Mouse (Mus musculus) heart, postnatal 0 days (tissue): ENCODE measurements around the gene Paqr6. TPM values are rescaled to one million over a fixed set of nuclear protein-coding genes. Genes with fewer than 3 reads are reported as not detected.

Source experiments
- ATAC-seq: fragments of 200-750 bp; cut with Nextera tagmentation; 2 replicates; pipeline ENCODE4 v1.8.0; 2017; ENCODE audit warnings: low read depth, moderate number of reproducible peaks, moderate library complexity; ENCODE audit not compliant: insufficient read depth
- DNase-seq: peaks from one replicate; pipeline ENCODE4 v3.0.0-alpha.2; 2016; ENCODE audit warnings: low spot score
- H3K27ac ChIP-seq: fragments of 300-500 bp; sonication (generic); 2 replicates; pipeline ENCODE4 v1.5.1; 2014; ENCODE audit warnings: low read depth, mild to moderate bottlenecking
- H3K27me3 ChIP-seq: fragments of 300-500 bp; sonication (generic); 2 replicates; pipeline ENCODE4 v1.6.1; 2014; ENCODE audit warnings: low read length, mixed read lengths; ENCODE audit not compliant: control insufficient read depth, insufficient read depth
- H3K36me3 ChIP-seq: fragments of 300-500 bp; sonication (generic); replicated peaks from 2 replicates; pipeline ENCODE4 v1.6.1; 2014; ENCODE audit warnings: low read length, mixed read lengths; ENCODE audit not compliant: control insufficient read depth, insufficient read depth
- H3K4me1 ChIP-seq: fragments of 300-500 bp; sonication (generic); 2 replicates; pipeline ENCODE4 v1.6.1; 2014; ENCODE audit warnings: antibody characterized with exemption; ENCODE audit not compliant: control insufficient read depth, insufficient read depth
- H3K4me2 ChIP-seq: fragments of 300-500 bp; sonication (generic); 2 replicates; pipeline ENCODE4 v1.6.1; 2014; ENCODE audit warnings: low read depth, mild to moderate bottlenecking, low read length, moderate library complexity
- H3K4me3 ChIP-seq: fragments of 300-500 bp; sonication (generic); 2 replicates; pipeline ENCODE4 v1.5.1; 2014; ENCODE audit warnings: low read depth, low read length
- H3K9ac ChIP-seq: fragments of 300-500 bp; sonication (generic); replicated peaks from 2 replicates; pipeline ENCODE4 v1.6.1; 2014; ENCODE audit warnings: low read depth, low read length, mixed read lengths
- H3K9me3 ChIP-seq: fragments of 300-500 bp; sonication (generic); replicated peaks from 2 replicates; pipeline ENCODE4 v1.6.1; 2016; ENCODE audit warnings: low read length; ENCODE audit not compliant: control insufficient read depth
- CTCF ChIP-seq: IDR thresholded peaks from 2 replicates; pipeline ENCODE4 v1.5.1; 2016; ENCODE audit warnings: antibody characterized with exemption, control low read depth, low read depth
- EP300 ChIP-seq: IDR thresholded peaks from 2 replicates; pipeline ENCODE4 v1.6.1; 2016; ENCODE audit warnings: antibody characterized with exemption, low read depth
- WGBS: fragments of 180-500 bp; shearing (Covaris S2); extraction: QIAGEN DNeasy Blood & Tissue Kit; methylation state at CpG from one replicate; pipeline ENCODE4 v1.1.7; 2014; 5-methylcytosine and 5-hydroxymethylcytosine counted together
- polyA plus RNA-seq: library from polyadenylated mRNA; unstranded; fragments of >200 nt; fragmentation: Nextera tagmentation; extraction: Ambion mirVana; gene quantifications from 2 replicates; pipeline ENCODE4 v1.2.1, GENCODE M21; 2015
- total RNA-seq: library from RNA; depleted of rRNA; stranded (reverse); fragments of >200 nt; gene quantifications from 2 replicates; pipeline ENCODE4 v1.2.3, GENCODE M21; 2014; ENCODE audit warnings: low replicate concordance; rRNA removed

Gene Paqr6
- total and polyA plus RNA-seq, 2 experiments from 2014 or later, result 1.2 TPM; not detected in 1

GRCm38 (mm10) chr3:88410645-88411031 is 46.3 kb downstream of the Paqr6 start:
- WGBS, result 19% methylated on average over 7 of the region's 7 CpGs
- H3K4me1 ChIP-seq, result peaks cover 12% of the 10 kb centered on the region; the same call in 1 of the 2 replicates
- H3K27me3 ChIP-seq, result no peaks in the 10 kb centered on the region
- H3K36me3 ChIP-seq, result peaks cover 20% of the 10 kb centered on the region
- ATAC-seq, result peak; percentile 2; the same call in 1 of the 2 replicates
- no peak for DNase-seq
- H3K9ac ChIP-seq, result peak overlapping the region; percentile 85; the same call in 1 of the 2 replicates
- H3K9me3 ChIP-seq, result no peaks in the 10 kb centered on the region
- TF ChIP-seq EP300 (no peak), CTCF (no peak)
- peak overlapping the region; percentile 100 for H3K27ac ChIP-seq
- peak overlapping the region; percentile 62 for H3K4me2 ChIP-seq
- peak overlapping the region; percentile 64 for H3K4me3 ChIP-seq

- H3K4me3 ChIP-seq, result no peak overlapping the region
- no peak for ATAC-seq
- no peak for TF ChIP-seq CTCF
- TF ChIP-seq EP300, result no peak
- H3K36me3 ChIP-seq, result peaks cover 29% of the 10 kb centered on the region
- no peak overlapping the region for H3K9ac ChIP-seq
- no peaks in the 10 kb centered on the region for H3K9me3 ChIP-seq
- no peak overlapping the region for H3K27ac ChIP-seq
- H3K4me1 ChIP-seq, result peaks cover 12% of the 10 kb centered on the region; the same call in 1 of the 2 replicates
- DNase-seq, result no peak
- H3K4me2 ChIP-seq, result no peak overlapping the region
- 59% methylated on average over 4 of the region's 4 CpGs for WGBS
- H3K27me3 ChIP-seq, result no peaks in the 10 kb centered on the region
Observed at GRCm38 (mm10) chr3:88411681-88412080, 47.3 kb downstream of the Paqr6 start.

- WGBS, result 77% methylated on average over 11 of the region's 11 CpGs
- no peak overlapping the region for H3K9ac ChIP-seq
- H3K4me2 ChIP-seq, result no peak overlapping the region
- H3K27me3 ChIP-seq, result no peaks in the 10 kb centered on the region
- H3K9me3 ChIP-seq, result no peaks in the 10 kb centered on the region
- peaks cover 12% of the 10 kb centered on the region; the same call in 1 of the 2 replicates for H3K4me1 ChIP-seq
- TF ChIP-seq CTCF (no peak), EP300 (no peak)
- H3K27ac ChIP-seq, result no peak overlapping the region
- peaks cover 37% of the 10 kb centered on the region for H3K36me3 ChIP-seq
- DNase-seq, result no peak
- no peak for ATAC-seq
- no peak overlapping the region for H3K4me3 ChIP-seq
Observed at GRCm38 (mm10) chr3:88412636-88413035, 48.3 kb downstream of the Paqr6 start.

GRCm38 (mm10) chr3:88415668-88416067 is 51.3 kb downstream of the Paqr6 start:
- Histone ChIP-seq H3K4me3 (no peak overlapping the region), H3K27me3 (no peaks in the 10 kb centered on the region), H3K9me3 (no peaks in the 10 kb centered on the region), H3K9ac (no peak overlapping the region), H3K4me2 (no peak overlapping the region), H3K36me3 (peaks cover 66% of the 10 kb centered on the region), H3K4me1 (peaks cover 10% of the 10 kb centered on the region; the same call in 1 of the 2 replicates), H3K27ac (no peak overlapping the region)
- no peak for DNase-seq
- no peak for ATAC-seq
- TF ChIP-seq CTCF, result no peak
- TF ChIP-seq EP300, result no peak
- WGBS, result 50% methylated on average over 4 of the region's 4 CpGs

GRCm38 (mm10) chr3:88418016-88418415 is 53.6 kb downstream of the Paqr6 start:
- H3K9ac ChIP-seq, result no peak overlapping the region
- DNase-seq (no peak), ATAC-seq (no peak)
- H3K27ac ChIP-seq, result no peak overlapping the region
- 72% methylated on average over 6 of the region's 6 CpGs for WGBS
- H3K36me3 ChIP-seq, result peaks cover 66% of the 10 kb centered on the region
- no peaks in the 10 kb centered on the region for H3K27me3 ChIP-seq
- H3K4me1 ChIP-seq, result no peaks in the 10 kb centered on the region
- TF ChIP-seq EP300, result no peak
- TF ChIP-seq CTCF, result no peak
- no peak overlapping the region for H3K4me2 ChIP-seq
- H3K9me3 ChIP-seq, result no peaks in the 10 kb centered on the region
- no peak overlapping the region for H3K4me3 ChIP-seq

Other genes starting within 250 kb of the Paqr6 start
- gene Mef2d, start 222.2 kb upstream of the Paqr6 start, total RNA-seq, result 70.8 and 75.8 TPM in 2 replicates
- gene Mef2d, start 222.2 kb upstream of the Paqr6 start, polyA plus RNA-seq, result 30.0 and 30.8 TPM in 2 replicates
- 0.19 TPM in 1 of 2 replicates, not detected in the other for gene Rhbg, start 109.9 kb upstream of the Paqr6 start, total RNA-seq
- gene Rhbg, start 109.9 kb upstream of the Paqr6 start, polyA plus RNA-seq, result not detected in 2 replicates
- gene Gm38392, start 77.4 kb upstream of the Paqr6 start, total RNA-seq, result not detected in 2 replicates
- gene Gm38392, start 77.4 kb upstream of the Paqr6 start, polyA plus RNA-seq, result 0.16 TPM in 1 of 2 replicates, not detected in the other
- gene Tsacc, start 67.6 kb upstream of the Paqr6 start, total RNA-seq, result 21.5 and 30.3 TPM in 2 replicates
- gene Tsacc, start 67.6 kb upstream of the Paqr6 start, polyA plus RNA-seq, result 14.3 and 16.7 TPM in 2 replicates
- 187 and 208 TPM in 2 replicates for gene Cct3, start 67.5 kb upstream of the Paqr6 start, total RNA-seq
- gene Cct3, start 67.5 kb upstream of the Paqr6 start, polyA plus RNA-seq, result 254 and 256 TPM in 2 replicates
- 75.1 and 156 TPM in 2 replicates for gene Glmp, start 39.6 kb upstream of the Paqr6 start, total RNA-seq
- gene Glmp, start 39.6 kb upstream of the Paqr6 start, polyA plus RNA-seq, result 129 and 143 TPM in 2 replicates
- 0.27 and 3.7 TPM in 2 replicates for gene Tmem79, start 28.4 kb upstream of the Paqr6 start, total RNA-seq
- 1.3 and 1.6 TPM in 2 replicates for gene Tmem79, start 28.4 kb upstream of the Paqr6 start, polyA plus RNA-seq
- gene Smg5, start 28.3 kb upstream of the Paqr6 start, total RNA-seq, result 54.3 and 60.8 TPM in 2 replicates
- gene Smg5, start 28.3 kb upstream of the Paqr6 start, polyA plus RNA-seq, result 25.1 TPM in 2 replicates
- not detected in 2 replicates for gene Bglap3, start 8.2 kb downstream of the Paqr6 start, total RNA-seq
- gene Bglap3, start 8.2 kb downstream of the Paqr6 start, polyA plus RNA-seq, result not detected in 2 replicates
- gene Bglap2, start 14.1 kb downstream of the Paqr6 start, total RNA-seq, result not detected in 2 replicates
- not detected in 2 replicates for gene Bglap2, start 14.1 kb downstream of the Paqr6 start, polyA plus RNA-seq
- not detected in 2 replicates for gene Bglap, start 19.9 kb downstream of the Paqr6 start, total RNA-seq
- not detected in 2 replicates for gene Bglap, start 19.9 kb downstream of the Paqr6 start, polyA plus RNA-seq
- 86.0 and 116 TPM in 2 replicates for gene Pmf1, start 45.7 kb downstream of the Paqr6 start, total RNA-seq
- 62.9 and 65.8 TPM in 2 replicates for gene Pmf1, start 45.7 kb downstream of the Paqr6 start, polyA plus RNA-seq
- 17.2 and 25.4 TPM in 2 replicates for gene Slc25a44, start 60.6 kb downstream of the Paqr6 start, total RNA-seq
- 9.6 and 9.7 TPM in 2 replicates for gene Slc25a44, start 60.6 kb downstream of the Paqr6 start, polyA plus RNA-seq
- gene Sema4a, start 96.6 kb downstream of the Paqr6 start, total RNA-seq, result 2.0 and 2.1 TPM in 2 replicates
- 0.93 and 1.0 TPM in 2 replicates for gene Sema4a, start 96.6 kb downstream of the Paqr6 start, polyA plus RNA-seq
- gene Lmna, start 145.4 kb downstream of the Paqr6 start, total RNA-seq, result 156 and 210 TPM in 2 replicates
- gene Lmna, start 145.4 kb downstream of the Paqr6 start, polyA plus RNA-seq, result 109 and 122 TPM in 2 replicates
- 6.0 and 9.7 TPM in 2 replicates for gene Mex3a, start 167.8 kb downstream of the Paqr6 start, total RNA-seq
- 2.6 and 2.7 TPM in 2 replicates for gene Mex3a, start 167.8 kb downstream of the Paqr6 start, polyA plus RNA-seq
- 0.39 and 2.5 TPM in 2 replicates for gene Rab25, start 183.7 kb downstream of the Paqr6 start, total RNA-seq
- gene Rab25, start 183.7 kb downstream of the Paqr6 start, polyA plus RNA-seq, result 0.16 TPM in 1 of 2 replicates, not detected in the other
- 3.6 and 34.6 TPM in 2 replicates for gene Lamtor2, start 188.5 kb downstream of the Paqr6 start, total RNA-seq
- 131 and 136 TPM in 2 replicates for gene Lamtor2, start 188.5 kb downstream of the Paqr6 start, polyA plus RNA-seq
- 74.9 and 82.4 TPM in 2 replicates for gene Ubqln4, start 189.2 kb downstream of the Paqr6 start, total RNA-seq
- 18.3 and 19.0 TPM in 2 replicates for gene Ubqln4, start 189.2 kb downstream of the Paqr6 start, polyA plus RNA-seq
- 246 and 286 TPM in 2 replicates for gene Ssr2, start 211.3 kb downstream of the Paqr6 start, total RNA-seq
- 144 and 146 TPM in 2 replicates for gene Ssr2, start 211.3 kb downstream of the Paqr6 start, polyA plus RNA-seq
- 81.1 and 146 TPM in 2 replicates for gene Arhgef2, start 241.4 kb downstream of the Paqr6 start, total RNA-seq
- 52.2 and 56.1 TPM in 2 replicates for gene Arhgef2, start 241.4 kb downstream of the Paqr6 start, polyA plus RNA-seq